Mouse (Mus musculus) gastrocnemius, postnatal 14 days (tissue): ENCODE data around the gene Gm49383. TPM values are rescaled to one million over a fixed set of nuclear protein-coding genes. Genes with fewer than 3 reads are reported as not detected.
"Not testable (repeated sequence)": the region's sequence is repeated elsewhere in the genome, so short reads cannot be mapped to it uniquely, and the experiment has no call there.

Source experiments
- DNase-seq: peaks from one replicate; pipeline ENCODE4 v3.0.0; 2021; ENCODE audit warnings: mixed read lengths
- intact Hi-C: fragments of 180-260 bp; cut with DNase I; formaldehyde crosslinking; loops from one replicate; pipeline ENCODE4 v1.15.1; 2025; ENCODE audit warnings: low total_unique reads
- total RNA-seq, 2 experiments: library from RNA; stranded (reverse); gene quantifications; 2 replicates each; pipeline ENCODE4 v1.2.3; 2021

Gene Gm49383
- total RNA-seq, 2 experiments from 2014 or later = 1.5 to 2.8 TPM

DNA sequence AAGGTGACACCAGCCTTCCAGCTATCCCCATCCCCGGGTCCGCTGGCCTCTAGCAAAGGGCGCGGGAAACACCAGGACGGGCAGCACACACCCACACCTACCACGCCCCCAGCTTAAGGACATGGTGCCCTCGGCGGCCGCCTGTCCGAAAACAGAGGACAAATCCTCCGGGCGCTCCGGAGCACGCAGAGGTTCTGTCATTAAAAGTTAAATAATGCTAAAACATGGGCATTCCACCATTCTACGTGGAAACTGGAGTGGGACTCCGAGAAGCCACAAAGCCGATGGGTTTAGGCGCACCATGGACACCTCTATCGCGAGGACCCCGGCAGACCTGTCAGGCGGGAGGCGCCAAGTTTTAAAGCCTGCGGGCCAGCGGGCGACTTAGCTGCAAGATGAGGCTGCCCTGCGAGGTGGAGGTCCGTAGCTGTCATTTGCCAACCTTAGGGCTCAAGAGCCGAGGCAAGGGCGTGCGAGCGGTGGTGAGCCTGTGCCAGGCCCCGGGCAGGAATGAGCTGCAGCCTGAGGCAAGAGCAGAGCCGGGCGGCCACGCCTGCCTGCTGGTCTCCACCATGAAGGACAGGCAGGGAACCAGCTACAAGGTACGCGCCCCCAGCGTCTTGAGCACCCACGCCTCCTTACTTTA, 28.3 kb downstream of the Gm49383 start, which contains the start of gene Lrr1:
TSS of gene Lrr1 (plus strand) at position 354 of the 646 bp plus-strand sequence.
- DNase-seq = peak; percentile 87

DNA sequence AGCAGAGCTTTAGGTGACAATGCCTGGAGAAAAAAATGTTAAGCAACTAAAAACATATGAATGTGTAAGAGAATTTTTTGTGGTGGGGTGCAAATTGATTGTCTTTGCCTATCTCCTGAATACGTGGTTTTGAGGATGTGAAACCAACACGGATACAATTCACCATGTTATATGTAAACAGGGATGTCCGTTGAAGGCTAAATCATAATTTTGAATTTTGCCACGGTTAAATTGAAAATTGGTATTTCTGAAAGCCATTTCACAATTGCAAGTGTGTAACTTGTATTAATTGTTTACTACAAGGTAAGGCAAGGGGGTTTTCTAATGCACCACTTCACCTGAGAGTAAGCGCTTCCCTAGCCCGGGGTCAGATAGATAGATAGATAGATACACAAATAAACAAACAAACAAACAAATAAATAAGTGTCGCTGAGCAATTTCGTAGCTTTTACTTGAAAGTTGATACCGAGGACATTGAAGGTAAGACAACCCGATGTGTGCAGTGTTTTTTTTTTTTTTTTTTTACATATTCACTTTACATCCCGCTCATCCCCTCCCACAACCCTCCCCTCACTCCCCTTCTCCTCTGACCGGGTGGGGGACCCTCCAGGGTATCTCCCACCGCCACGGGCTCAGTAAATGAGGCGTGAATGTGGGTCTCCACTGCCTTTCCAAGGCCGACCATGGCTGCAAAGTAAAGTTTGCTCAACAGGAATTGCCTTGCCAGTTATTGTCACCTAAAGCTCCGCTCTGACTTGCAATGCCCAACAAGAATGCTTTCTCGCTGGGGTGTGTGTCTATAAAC, 29.0 kb downstream of the Gm49383 start:
- DNase-seq = no peak
- intact Hi-C loops = no loop called here

More for the DNA sequence above, 28.3 kb downstream of the Gm49383 start, which contains the start of gene Lrr1:
- intact Hi-C loops = no loop called here

DNA sequence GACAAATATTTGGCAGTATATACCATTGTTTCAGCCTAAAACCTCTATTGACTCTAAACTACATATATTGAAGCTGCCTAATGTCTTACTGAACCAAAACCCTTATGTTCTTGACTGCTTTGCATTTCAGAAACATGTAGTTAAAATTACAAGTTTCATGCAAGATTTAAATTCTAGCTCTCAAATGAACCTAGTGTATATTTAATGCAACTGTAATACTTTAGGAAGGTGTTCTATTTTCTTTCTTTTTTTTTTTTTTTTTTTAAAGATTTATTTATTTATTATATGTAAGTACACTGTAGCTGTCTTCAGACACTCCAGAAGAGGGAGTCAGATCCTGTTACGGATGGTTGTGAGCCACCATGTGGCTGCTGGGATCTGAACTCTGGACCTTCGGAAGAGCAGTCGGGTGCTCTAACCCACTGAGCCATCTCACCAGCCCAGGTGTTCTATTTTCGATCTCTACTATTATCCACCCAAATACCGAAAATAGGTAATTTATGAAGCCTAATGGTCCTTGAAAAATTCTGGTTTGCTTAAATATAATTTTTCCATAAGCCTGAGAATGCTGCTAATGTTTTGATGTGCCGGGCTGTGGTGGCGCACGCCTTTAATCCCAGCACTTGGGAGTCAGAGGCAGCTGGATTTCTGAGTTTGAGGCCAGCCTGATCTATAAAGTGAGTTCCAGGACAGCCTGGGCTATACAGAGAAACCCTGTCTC, 29.9 kb downstream of the Gm49383 start:
- DNase-seq, intact Hi-C loops: not testable (repeated sequence)

DNA sequence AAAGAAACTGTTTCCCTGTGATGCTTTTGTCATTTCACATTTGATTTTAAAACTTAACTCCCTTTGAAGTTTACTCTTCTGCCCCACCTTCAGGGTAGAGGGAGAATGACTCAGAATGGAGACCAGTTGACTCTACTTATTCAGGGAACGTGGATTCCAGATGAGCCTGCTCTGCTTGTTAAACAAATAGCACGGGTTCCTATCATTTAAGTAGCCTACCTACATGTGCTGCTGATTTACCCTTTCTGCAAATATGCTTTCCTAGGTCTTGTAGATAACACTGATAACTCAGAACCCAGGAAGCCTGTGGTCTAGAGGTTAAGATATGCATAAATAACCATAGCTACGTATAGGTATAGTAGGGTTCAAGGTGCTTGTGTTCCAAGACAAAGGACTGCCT, 32.0 kb downstream of the Gm49383 start:
- intact Hi-C loops = no loop called here
- DNase-seq = no peak

DNA sequence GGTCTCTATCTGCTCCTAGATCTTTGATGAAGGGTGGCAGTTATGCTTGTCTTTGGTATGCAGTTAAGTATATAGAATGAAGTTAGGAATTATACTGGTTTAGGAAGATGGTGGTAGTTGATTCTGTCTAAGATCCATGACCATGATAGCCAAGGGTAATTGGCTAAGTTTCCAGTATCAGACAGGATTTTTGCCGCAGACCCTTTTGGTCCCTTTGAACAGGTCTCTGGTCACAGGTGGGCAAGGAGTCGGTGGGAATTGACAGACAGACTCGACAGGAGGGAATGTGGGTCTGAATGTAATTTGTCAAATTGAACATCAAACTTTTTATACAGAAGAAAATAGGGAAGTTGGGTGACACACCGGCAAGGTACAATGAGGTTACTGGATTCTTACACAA, 33.3 kb downstream of the Gm49383 start:
- DNase-seq, intact Hi-C loops: not testable (repeated sequence)

DNA sequence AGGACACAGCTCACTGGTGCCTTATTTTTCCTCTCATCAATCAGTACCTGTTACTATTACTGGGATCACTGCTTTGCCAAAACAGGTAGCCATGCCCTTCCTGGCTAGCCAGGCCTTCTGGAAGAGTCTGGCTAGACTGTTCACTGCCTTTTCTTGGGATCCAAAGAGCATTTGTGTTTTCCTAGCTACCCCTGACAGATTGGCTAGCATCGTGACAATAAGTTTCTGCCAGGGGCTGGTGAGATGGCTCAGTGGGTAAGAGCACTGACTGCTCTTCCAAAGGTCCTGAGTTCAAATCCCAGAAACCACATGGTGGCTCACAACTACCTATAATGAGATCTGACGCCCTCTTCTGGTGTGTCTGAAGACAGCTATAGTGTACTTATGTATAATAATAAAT, 36.2 kb downstream of the Gm49383 start:
- intact Hi-C loops, DNase-seq: not testable (repeated sequence)

DNA sequence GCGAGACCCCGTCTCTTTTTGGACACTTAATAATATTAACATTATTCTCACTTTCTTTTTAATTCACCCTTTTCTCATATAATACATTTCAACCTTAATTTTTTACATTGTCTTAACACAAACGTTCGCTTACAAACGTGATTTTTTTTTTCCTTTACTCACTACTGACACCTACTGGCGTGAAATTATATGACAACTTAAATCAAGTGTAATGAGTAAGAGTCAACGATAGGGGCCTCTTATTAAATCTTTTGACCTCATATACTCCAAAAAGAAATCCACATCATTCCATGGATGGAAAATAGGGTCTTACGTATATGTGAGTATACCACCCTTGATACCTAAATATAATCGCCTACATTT, 37.3 kb downstream of the Gm49383 start:
- intact Hi-C loops = no loop called here
- no peak for DNase-seq

DNA sequence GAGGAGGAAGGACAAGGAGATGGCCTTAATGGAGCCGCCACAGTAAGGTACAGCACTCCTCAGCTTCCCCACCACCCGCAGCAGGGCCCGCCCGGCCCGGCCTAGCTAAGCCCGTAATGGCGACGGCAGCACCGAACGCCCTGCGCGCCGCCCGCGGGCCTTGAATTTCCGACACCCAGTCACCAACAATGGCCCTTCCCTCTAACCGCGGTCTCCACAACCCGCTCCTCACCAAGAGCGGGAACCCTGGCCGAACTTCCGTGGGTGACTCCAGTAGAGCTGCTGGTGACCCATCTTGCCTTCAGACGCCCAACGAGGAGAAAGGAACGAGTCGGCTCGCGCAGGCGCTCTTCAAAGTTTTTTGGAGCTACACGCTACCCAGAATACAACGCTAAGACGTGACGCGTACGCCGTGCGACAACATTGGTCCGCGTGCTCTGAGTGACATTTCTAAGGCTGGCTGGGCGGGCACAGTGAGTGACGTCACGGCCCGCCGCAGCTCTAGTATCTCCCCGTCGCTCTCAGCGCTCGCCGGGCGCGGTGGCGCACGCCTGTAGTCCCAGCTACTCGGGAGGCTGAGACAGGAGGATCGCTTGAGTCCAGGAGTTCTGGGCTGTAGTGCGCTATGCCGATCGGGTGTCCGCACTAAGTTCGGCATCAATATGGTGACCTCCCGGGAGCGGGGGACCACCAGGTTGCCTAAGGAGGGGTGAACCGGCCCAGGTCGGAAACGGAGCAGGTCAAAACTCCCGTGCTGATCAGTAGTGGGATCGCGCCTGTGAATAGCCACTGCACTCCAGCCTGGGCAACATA, 37.9 kb downstream of the Gm49383 start, which contains the start of gene Rps29:
TSS of gene Rps29 (minus strand) at position 422 of the 813 bp plus-strand sequence.
- peak; percentile 95 for DNase-seq
- intact Hi-C loops = not testable (repeated sequence)

DNA sequence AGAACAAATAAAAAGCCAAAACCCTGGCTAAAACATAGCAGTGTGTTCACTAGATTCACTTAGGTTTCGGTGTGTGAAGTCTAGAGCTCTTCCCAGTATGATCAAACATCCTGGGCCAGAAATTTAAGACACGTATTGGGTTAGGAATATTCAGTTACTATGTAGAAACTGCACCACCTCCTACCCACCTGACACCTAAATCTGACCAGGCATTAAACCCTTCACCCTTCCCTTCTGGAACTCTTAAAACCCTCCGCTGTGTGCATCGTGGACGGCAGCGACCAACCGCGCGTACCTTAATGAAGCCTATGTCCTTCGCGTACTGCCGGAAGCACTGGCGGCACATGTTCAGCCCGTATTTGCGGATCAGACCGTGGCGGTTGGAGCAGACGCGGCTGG, 38.5 kb downstream of the Gm49383 start:
- intact Hi-C loops = no loop called here
- DNase-seq = no peak

DNA sequence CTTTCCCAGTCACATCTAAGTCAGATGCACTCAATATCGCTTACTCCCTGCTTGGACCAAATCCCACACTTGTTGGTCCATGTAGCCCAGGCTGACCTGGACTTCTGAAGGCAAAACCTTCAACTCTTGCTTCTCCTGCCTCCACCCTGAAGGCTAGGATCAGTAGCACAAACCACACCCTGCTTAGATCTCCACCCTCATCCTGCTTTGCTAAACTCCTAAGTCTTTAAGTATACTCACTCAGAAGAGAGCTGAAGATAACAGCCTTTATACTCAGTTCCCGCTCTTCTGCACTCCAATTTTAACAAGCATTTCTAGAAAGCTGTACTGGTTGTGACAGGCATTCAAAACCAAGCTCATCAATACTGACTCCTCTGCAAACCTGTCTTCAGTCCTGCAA, 39.8 kb downstream of the Gm49383 start:
- intact Hi-C loops = no loop called here
- no peak for DNase-seq

DNA sequence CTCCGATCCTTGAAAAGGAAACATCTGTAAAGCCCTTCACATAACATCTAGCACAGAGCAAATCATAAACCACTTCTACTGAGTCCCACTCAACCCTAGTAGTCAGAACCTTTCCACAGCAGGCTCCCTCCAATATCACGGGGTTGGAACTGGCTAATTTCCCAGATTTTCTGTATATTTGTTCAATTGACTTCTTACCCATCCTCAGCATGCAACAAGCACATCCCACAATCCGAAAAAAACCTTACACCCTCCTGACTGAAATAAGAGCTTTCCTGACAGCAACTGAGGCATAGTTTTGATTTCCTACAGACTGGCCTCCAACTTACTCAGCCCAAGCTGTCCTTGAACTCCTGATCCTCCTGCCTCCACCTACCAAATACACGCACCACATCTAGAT, 40.5 kb downstream of the Gm49383 start:
- intact Hi-C loops = no loop called here
- DNase-seq = no peak

DNA sequence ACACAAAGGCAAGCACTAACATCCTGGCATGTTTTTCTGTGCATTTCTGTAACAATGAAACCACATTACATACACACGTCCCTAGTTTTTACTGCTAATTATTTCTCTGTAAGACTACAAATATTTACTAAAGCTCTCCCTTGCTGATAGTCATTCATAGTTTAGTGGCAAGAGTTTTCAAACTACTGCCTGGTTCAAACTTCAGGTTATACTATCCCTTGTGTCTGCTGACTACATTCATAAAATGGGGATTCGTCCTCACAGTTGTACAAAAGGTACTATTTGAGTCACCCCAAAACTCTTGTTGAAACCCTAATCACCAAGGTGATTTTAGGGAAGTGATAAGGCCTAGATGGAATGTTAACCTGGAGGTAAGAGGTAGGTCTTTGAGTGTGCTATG, 41.0 kb downstream of the Gm49383 start:
- no peak for DNase-seq
- intact Hi-C loops = no loop called here

DNA sequence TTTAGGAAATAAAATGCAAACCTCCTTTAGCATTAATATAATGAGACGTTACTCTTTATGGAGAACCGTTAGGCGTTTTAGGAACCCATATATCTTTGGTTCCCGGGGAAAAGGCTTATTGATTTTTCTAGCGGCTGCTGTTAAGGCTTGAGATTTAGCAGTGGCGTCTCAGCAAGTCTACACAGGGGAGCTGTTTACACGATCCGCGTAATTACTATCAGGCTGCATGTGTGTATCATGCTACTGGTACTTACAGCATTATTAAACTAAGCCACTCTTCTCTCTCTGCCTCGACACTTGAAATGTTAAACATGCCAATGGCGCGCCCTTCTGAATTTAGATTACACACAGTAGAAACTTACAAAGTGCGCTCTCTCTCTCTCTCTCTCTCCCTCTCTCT, 46.9 kb downstream of the Gm49383 start:
- intact Hi-C loops = no loop called here
- DNase-seq = no peak

DNA sequence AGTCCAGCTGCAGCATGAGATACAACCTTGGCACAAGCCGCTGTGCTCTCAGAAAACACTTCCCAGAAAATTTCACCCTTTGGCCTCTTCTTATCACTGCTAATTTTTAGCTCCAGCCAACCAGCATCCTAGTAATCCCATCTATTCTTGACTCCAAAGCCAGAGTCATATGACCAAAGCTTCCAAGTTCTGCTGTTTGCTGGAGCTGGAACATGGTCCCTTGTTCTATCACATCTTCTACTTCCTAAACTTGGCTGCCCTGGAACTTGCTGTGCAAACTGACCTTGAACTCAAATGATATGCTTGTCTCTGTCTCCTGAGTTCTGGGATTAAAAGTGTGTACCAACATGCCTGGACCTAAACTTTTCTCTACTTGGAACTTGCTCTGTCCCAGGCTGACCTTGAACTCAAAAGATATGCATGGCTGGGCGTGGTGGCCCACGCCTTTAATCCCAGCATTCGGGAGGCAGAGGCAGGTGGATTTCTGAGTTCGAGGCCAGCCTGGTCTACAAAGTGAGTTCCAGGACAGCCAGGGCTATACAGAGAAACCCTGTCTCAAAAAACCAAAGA, 49.7 kb downstream of the Gm49383 start:
- DNase-seq = no peak
- intact Hi-C loops = no loop called here

DNA sequence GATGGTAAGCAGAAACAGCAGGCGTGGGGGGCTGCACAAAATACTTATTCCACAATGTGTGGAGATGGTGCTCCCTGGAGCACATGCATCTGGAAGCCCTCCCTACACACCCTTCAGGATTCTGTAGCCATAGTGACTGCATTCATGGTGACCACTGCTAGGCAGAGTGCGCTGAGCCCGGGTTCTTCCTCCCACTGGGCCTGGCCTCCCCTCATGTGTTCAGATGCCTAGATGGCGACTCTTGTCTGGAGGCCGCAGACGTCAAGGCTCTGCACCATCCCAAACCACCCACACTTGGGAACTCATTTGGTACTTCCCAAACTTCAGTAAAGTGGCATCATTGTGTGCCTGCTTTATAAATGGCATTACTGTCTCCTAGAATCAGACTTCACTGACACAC, 53.4 kb downstream of the Gm49383 start:
- no peak for DNase-seq
- intact Hi-C loops = no loop called here

DNA sequence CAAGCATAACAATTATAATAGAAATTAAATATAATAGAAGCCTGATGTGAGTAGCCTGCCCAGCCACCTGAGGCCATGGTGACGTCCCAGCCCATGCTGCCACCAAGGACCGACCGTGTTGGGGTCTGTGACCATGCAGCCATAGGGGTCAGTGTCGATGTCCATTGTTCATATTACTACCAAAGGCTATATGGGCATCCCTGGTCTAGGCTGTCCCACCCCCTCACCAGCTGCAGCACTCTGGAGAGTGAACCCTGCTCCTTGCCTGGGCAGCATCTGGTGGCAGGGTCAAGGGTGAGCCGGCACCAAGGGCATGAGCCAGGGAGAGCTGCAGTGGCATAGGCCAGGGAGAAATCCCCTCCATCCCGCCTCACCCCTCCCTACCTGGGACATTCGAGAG, 57.1 kb downstream of the Gm49383 start:
- DNase-seq = no peak
- intact Hi-C loops = no loop called here

DNA sequence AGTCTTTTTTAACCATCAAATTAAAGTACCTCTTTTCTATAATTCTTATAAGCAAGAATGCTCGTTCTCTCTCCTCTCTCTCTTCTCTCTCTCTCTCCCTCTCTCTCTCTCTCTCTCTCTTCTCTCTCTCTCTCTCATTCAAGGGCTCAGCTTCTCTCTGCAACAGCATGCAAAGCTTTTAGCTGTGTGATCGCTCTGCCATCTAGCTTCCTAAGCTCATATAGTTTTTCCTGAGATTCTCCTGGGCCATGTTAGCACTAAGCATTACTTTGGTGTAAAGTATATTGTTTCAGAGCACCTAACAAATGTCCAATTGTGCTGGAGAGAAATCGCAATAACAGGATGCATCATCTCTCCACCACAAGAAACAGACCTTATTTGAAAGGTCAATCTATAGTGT, 57.7 kb downstream of the Gm49383 start:
- no peak for DNase-seq
- intact Hi-C loops = no loop called here
